Mouse (Mus musculus) lung, postnatal 36 days (tissue): ENCODE measurements at regions not wholly inside any gene's neighbourhood (a gene's known extent, or its start where the extent isn't known, plus 50 kb on each side); places are given as distances from the start of the nearest gene placed in this dataset.
A peak's percentile ranks its signal among the peaks of the same experiment; 100 is the strongest.

Experiments used
- DNase-seq: peaks from one replicate; pipeline ENCODE4 v3.0.0; 2022; ENCODE audit warnings: mixed read lengths

DNA sequence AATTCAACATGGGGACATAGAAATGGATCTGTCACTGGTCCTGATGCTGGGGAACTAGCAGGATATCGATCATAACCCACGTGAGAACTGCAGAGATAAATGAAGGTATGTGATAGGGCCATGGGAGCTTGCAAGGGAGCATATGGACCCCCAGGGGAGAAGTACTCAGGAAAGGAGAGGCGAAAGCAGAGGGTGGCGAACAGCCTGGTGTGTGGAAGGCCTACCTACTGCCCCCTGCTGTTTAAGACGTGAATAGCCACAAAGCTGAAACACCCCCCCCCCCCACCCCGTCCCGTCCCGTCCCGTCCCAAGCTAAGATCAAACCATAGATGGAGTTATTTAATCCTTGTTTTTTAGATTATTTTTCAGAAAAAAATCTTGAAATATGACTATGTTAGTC is 50.9 kb upstream of the Cplx2 start:
- peak; percentile 13 for DNase-seq

GRCm38 (mm10) chr13:54321011-54321410 is 50.1 kb upstream of the Cplx2 start:
- peak; percentile 9 for DNase-seq
